Mouse (Mus musculus) left cerebral cortex, adult 8-10 months (tissue): ENCODE results near the gene Lonp2. TPM values are rescaled to one million over a fixed set of nuclear protein-coding genes. Genes with fewer than 3 reads are reported as not detected.

Source experiments
- DNase-seq, 2 experiments: peaks; one replicate each; pipeline ENCODE4 v3.0.0; 2022; ENCODE audit warnings: low spot score in 2 of 2
- microRNA-seq, 2 experiments: library from miRNA; unstranded; fragments of <30 nt; microRNA quantifications; one replicate each; pipeline ENCODE4 v1.2.0; 2022
- total RNA-seq, 4 experiments: library from RNA; stranded (reverse); gene quantifications; 2 replicates each; pipeline ENCODE4 v1.2.4; 2022

Lonp2 gene
- total RNA-seq, 4 experiments from 2014 or later: 68.3 to 80.2 (median 71.0) TPM

DNA sequence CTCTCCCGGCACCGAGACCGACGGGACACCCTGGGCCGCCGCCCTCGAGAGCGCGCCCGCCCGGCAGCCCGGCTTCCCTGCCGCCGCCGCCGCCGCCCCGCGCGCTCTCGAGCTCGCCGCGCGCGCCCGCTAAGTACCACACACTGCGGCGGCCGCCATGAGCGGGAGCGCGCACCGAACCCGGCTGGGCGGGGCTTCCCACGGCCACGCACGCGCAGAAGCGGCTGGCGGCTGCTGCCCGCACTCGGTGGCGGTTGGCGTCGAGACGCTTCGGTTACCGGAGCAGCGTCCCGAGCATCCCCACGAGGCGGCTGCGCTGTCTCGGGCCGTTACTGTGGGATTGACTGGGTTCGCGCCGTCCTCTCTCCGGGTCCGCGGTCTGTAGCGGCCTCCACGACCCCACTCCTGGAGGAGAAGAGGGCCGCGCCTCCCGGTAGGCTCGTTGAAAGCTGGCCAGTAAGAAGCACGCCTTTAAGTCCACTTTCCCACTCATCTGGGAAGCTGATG lies 122.1 kb downstream of the Lonp2 start:
- peak; percentile 85 to 90 for DNase-seq

DNA sequence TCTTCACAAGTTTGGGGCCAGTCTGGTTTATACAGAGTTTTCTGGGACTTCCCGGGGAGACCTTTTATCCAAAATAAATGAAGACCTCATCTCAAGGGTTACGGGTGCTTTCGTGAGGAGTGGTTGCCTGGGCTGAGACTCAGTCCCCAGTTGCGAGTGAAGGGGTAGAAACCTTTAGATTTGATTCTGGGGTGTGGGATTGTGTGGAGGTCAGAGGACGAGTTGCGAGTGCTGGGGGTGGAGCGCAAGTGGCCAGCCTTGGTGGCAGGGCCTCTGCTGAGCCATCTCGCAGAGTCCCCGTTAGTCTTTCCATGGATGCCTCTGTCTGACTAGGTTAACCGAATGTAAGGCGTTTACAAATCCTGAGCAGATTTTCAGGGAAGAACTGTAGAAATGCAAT lies 122.7 kb downstream of the Lonp2 start:
- peak in 1 of 2 experiments; percentile 30 for DNase-seq

DNA sequence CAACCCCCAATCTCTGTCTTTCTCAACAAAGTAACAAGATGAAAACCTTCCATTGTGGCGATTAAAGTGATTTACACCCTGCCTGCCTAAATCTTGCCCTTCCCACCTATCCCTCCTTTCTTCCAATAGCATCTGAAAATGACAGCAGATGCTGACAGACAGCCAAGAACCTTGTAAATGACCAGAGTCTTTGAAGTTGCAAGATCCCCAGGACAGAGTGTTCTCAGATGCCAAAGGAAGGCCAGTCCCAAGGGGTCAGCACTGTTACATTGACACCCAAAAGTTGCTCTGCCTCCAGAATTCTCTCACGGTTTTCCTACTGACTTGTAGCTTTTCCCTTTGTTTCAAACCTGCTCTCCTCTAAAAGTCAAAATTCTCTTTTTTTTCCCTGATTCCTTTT lies 126.0 kb downstream of the Lonp2 start:
- DNase-seq: no peak

DNA sequence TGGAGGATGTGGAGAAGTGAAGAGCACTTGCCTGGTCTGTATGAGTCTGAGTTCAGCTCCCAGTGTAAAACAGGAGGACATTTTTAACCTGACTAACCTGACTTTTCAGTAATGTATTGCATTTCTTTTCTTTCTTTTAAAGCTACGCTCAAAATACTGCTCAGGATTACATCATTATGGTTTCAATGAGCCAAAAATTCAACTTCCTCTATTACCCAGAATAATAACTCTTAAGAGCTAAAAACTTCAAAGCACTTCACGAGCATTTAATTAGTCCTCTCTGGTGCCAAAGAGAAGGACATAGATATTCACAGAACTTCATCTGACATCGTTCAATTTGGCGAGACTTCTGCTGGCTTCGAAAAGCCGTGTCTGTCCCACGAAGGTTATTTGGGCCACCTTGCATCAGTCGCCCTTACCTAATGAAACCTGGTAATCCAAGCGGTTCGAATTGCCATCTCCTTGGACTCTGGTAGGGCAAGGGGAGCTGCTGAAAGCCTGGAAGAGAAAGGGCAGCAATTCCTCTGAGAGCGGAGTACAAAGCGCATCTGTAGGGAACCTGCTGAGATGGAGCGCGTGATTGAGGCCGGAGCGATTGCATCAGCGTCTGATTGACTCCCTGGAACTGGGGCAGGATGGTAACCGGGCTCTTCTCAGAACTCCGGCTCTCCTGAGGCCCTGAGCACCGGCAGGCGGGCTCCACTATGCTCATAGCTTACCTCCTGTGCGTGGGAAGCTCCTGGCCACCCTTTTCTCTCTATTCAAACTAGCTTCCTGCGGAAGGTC lies 133.3 kb downstream of the Lonp2 start:
- DNase-seq: peak in 1 of 2 experiments; percentile 49

DNA sequence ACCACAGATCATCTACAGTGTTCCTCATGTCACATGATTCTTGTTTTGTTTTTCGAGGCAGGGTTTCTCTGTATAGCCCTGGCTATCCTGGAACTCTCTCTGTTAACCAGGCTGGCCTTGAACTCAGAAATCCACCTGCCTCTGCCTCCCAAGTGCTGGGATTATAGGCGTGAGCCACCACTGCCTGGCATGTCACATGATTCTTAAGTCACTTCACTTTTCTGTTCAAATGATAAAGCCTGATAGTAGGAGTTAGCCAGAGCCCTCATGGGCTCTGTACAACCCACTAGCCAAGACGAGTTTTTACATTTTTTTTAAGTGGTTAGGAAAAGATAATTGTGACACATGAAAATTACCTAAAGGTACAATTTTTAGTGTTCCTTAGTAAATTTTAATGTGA lies 134.8 kb downstream of the Lonp2 start:
- no peak for DNase-seq

DNA sequence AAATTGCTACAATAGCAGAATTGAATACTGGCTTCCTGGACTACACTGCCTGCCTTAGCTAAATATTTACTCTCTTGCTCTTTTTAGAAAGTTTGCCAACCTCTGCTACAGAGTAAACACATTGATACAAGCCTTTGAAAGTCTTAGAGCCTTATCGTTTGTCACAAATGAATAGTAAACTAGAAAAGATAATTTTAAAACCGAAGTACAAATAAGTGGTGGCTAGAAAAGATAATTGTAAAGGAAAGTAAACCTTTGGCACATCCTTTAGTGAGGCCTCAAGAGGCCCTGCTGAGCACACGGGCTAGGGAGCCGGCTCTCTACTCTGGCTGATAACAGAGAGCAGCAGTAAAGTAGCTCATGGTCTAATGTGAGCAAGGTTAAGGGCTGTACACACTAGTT lies 135.2 kb downstream of the Lonp2 start:
- no peak for DNase-seq

DNA sequence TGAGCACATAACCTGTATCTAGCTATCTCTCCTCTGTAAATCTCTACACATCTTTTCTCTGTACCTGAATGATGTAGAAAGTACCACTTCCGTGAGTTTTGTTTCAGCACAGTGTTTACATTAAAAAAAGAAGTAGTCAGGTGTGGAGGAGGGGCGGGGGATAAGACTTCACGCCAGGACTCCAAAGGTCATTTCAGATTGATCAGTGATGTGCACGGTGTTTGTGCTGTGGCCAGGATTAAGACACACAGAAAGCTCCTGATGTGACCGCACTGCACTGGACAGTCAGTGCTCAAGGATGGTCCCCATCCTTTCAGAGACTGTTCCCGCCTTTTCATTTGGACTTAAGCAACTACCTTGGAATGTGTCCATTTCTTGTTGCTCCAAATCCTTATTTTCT lies 136.9 kb downstream of the Lonp2 start:
- no peak for DNase-seq

DNA sequence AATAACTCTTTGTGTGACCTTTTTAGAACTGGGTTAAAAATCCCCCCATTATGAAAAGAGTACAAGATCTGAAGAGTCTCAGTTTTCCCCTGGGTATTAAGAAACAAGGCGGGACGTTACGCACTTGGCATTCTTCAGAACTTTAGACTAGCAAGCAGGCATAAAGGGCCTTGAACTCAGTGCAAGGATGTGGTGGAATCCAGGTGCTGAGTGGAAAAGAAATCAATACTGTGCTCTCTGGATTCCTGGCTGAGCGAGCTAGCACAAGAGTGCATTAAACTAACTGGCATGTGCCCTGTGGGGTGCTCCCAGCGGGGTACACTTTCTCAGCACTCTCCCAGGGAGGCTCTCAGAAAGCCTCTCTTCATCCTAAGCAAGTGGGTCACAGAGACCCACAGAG lies 139.0 kb downstream of the Lonp2 start:
- no peak for DNase-seq

DNA sequence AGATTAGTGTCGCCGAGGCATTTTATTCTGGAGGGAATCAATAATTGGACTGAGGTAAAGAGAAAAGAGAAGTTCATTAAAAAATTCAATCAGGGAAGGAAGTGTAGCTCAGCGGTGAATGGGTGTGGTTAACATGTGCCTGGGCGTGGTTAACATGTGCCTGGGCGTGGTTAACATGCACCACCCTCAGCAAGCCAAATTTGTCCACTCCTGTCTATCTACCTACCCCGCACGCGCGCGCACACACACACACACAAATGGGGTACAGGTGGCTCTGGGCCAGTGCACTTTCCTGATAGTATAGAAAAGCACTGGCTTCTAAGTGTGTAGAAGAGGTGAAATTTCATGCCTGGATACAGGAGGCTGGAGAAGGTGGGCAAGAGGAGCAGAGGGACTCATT lies 141.3 kb downstream of the Lonp2 start:
- no peak for DNase-seq

DNA sequence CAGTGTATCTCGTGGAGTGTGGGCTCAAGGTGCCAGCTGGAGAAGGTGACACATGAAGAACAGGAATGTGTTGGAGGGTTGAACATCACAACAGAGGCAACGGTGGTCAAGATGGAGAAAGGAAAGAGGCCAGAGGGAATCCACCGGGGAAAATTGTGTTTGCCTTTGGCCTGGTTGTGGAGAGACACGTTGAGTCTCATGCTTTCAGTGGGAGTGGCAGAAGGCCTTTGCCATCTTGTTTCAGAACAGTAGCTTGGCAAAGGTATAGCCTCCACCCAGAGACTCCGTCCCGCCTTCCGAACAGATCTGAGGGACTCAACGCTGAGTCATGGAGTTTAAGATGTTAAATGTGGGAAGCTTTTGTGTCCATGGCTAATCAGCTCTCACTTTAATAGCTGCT lies 141.8 kb downstream of the Lonp2 start:
- DNase-seq: no peak

DNA sequence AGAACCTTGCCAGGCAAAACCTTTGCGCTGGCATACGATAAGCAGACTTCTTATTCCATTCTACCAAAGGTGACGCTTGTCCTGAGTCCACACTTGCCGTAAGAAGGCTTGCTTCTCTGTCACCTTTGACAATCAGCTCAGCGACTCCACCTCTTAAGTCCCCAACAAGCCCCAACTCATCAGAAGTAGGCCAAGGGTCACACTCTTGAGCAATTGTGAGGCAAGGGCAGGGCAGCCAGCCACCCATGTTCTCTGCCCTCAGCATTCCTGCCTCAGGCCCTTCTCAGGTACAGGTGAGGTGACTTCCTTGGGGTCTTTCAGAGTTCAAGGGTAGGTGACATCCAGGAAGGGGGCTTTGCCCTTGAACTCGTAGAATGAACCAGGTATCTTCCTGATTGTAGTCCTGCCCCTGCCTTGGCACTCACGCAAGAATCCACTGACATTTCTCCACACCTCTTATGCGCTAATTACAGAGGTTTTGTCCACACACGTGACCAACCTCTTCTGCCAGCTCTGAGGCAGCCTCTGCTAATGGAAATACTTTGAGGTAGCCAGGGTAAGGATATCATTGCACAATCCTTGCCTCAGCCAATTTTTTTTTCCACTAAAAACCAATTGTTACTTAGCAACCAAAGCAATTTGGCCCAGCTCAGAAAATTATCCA lies 142.8 kb downstream of the Lonp2 start:
- DNase-seq: no peak

DNA sequence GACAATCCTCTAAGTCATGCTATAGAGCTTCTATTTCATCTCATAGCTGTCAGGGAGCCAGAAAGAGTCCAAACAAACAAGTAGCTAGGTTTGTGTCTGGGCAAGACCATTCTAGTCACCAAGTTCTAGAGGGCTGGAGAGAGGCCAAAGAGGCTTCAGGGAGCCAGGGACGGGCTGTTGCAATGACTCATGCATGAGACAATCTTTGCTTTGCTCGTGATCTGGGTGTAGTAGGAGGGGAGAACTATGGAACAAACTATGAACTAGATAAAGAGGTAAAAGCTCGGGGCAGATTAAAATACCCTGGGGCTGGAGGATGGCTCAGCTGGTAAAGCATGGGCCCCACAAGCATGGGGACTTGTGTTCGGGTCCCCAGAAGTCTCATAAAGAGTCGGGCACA lies 144.7 kb downstream of the Lonp2 start:
- peak in 1 of 2 experiments; percentile 48 for DNase-seq

DNA sequence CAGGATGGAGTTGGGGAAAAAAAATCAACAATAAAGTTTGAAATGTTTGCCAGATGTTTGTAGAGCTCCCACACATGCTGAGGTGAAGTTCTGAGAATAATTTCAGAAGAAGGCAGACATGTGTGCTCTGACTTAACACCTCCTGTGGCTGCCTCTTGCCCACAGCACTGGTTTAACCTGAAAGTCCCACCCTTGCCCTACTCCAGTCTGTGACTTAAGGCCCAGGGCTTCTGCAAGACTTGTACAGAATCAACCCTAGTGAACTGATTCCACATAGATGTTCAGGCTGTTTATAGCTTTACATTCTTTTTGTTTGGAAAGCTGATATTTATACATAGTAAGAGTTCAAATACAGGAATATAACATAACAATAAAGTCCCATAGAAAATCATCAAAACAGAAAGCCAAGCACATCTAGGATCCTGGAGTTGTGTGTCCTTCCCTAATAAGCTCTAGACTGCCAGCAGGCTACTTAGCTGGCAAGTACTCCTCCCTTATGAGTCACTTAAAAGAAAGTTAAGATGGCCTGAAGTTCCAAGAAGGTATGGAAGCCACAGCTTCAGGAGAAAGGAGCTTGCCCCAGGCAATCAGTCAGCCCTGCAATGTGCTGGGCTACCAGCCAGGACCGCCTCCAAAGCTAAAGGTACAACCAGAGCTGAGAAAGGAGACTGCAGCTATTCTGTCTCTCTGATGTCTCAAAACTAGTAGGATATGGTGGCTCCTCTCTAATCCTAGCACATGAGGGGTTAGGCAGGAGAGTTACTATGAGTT lies 146.3 kb downstream of the Lonp2 start:
- DNase-seq: no peak

Small RNA genes within 50 kb of the gene (microRNA-seq; reads per million reads assigned to microRNA genes)
- gene Gm44348: 0 reads per million in 2 experiments

Other genes starting within 250 kb of the Lonp2 start
- under 1 TPM; 0.46 to 0.78 (median 0.50) TPM for gene Abcc12, start 43.4 kb upstream of the Lonp2 start, total RNA-seq
- 1 to 10 TPM; 1.5 to 3.5 (median 2.0) TPM for gene Gm10638, start 121.7 kb downstream of the Lonp2 start, total RNA-seq
- 10 to 100 TPM; 29.6 to 34.1 (median 31.4) TPM for gene Siah1a, start 121.9 kb downstream of the Lonp2 start, total RNA-seq